Mouse (Mus musculus) forebrain, embryonic 16.5 days (tissue): Measurements from ENCODE around the gene Usb1. TPM values are rescaled to one million over a fixed set of nuclear protein-coding genes. Genes with fewer than 3 reads are reported as not detected.

Experiments used
- ATAC-seq: fragments of 200-750 bp; cut with Nextera tagmentation; 2 replicates; pipeline ENCODE4 v1.8.0; 2017; ENCODE audit warnings: mild to moderate bottlenecking, moderate library complexity
- H3K27ac ChIP-seq: fragments of 300-500 bp; sonication (generic); 2 replicates; pipeline ENCODE4 v1.5.1; 2014; ENCODE audit warnings: low read length, control low read depth
- H3K27me3 ChIP-seq: fragments of 300-500 bp; sonication (generic); replicated peaks from 2 replicates; pipeline ENCODE4 v1.6.1; 2014; ENCODE audit warnings: low read length; ENCODE audit not compliant: control insufficient read depth, insufficient read depth
- H3K36me3 ChIP-seq: fragments of 300-500 bp; sonication (generic); 2 replicates; pipeline ENCODE4 v1.6.1; 2014; ENCODE audit not compliant: control insufficient read depth, insufficient read depth
- H3K4me1 ChIP-seq: fragments of 300-500 bp; sonication (generic); replicated peaks from 2 replicates; pipeline ENCODE4 v1.6.1; 2014; ENCODE audit warnings: low read length; ENCODE audit not compliant: control insufficient read depth, insufficient read depth
- H3K4me2 ChIP-seq: fragments of 300-500 bp; sonication (generic); 2 replicates; pipeline ENCODE4 v1.6.1; 2014; ENCODE audit warnings: mild to moderate bottlenecking, low read length, control low read depth
- H3K4me3 ChIP-seq: fragments of 300-500 bp; sonication (generic); replicated peaks from 2 replicates; pipeline ENCODE4 v1.5.1; 2014; ENCODE audit warnings: mild to moderate bottlenecking, low read length, control low read depth
- H3K9ac ChIP-seq: fragments of 300-500 bp; sonication (generic); replicated peaks from 2 replicates; pipeline ENCODE4 v1.6.1; 2014; ENCODE audit warnings: low read depth, low read length, control low read depth
- H3K9me3 ChIP-seq: fragments of 300-500 bp; sonication (generic); 2 replicates; pipeline ENCODE4 v1.6.1; 2016; ENCODE audit warnings: low read length; ENCODE audit not compliant: control insufficient read depth
- WGBS: fragments of 180-500 bp; shearing (Covaris S2); extraction: QIAGEN DNeasy Blood & Tissue Kit; methylation state at CpG from one replicate; pipeline ENCODE4 v1.1.7; 2014; 5-methylcytosine and 5-hydroxymethylcytosine counted together
- polyA plus RNA-seq: library from polyadenylated mRNA; unstranded; fragments of >200 nt; fragmentation: Nextera tagmentation; extraction: Ambion mirVana; gene quantifications from 2 replicates; pipeline ENCODE4 v1.2.1, GENCODE M21; 2015

Gene Usb1
- polyA plus RNA-seq, 1 experiment from 2014 or later, result 46.6 TPM

DNA sequence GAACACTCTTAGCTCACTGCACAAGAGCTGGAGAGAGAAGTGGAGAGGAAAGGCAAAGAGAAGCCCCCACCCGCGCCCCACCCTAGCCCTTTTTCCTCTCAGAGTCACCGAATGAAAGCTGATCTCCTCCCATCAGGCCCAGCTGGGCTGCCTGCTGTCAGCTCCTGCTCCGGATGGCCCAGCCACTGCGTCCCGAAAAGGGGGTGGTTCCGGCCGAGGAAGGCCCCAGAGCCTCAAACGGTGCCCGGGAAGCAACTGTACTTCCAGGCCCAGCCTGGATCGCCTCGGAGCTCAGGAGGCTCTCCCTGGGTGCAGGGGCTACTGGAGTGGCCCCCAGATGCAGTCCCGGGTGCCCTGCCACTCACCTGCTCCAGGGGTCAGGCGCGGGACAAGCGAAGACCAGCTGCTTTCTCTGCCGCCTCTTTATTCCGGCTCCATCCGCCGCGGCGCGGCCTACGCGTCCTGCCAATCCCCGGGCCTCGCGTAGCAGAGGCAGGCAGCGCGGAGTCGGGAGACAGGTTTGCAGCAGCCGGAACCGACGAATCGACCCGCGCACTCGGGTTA is 846 bp upstream of the Usb1 start:
- H3K27me3 ChIP-seq, result no peaks in the 10 kb centered on the region
- peaks cover 28% of the 10 kb centered on the region for H3K36me3 ChIP-seq
- H3K4me2 ChIP-seq, result peak overlapping the region; percentile 66
- ATAC-seq, result peak; percentile 57
- H3K9me3 ChIP-seq, result no peaks in the 10 kb centered on the region
- peaks cover 27% of the 10 kb centered on the region for H3K4me1 ChIP-seq
- H3K4me3 ChIP-seq, result peak overlapping the region; percentile 96
- H3K9ac ChIP-seq, result peak overlapping the region; percentile 98
- 0% methylated on average over 36 of the region's 38 CpGs for WGBS
- H3K27ac ChIP-seq, result peak overlapping the region; percentile 94

GRCm38 (mm10) chr8:95332437-95333199 is 534 bp downstream of the Usb1 start:
- 25% methylated on average over 21 of the region's 21 CpGs for WGBS
- peaks cover 17% of the 10 kb centered on the region for H3K36me3 ChIP-seq
- no peak; the same call in 1 of the 2 replicates for ATAC-seq
- peak overlapping the region; percentile 96 for H3K4me3 ChIP-seq
- H3K9ac ChIP-seq, result peak overlapping the region; percentile 98
- H3K9me3 ChIP-seq, result no peaks in the 10 kb centered on the region
- no peaks in the 10 kb centered on the region for H3K27me3 ChIP-seq
- H3K4me1 ChIP-seq, result peaks cover 24% of the 10 kb centered on the region
- H3K4me2 ChIP-seq, result peak overlapping the region; percentile 66
- H3K27ac ChIP-seq, result peak overlapping the region; percentile 94

- no peaks in the 10 kb centered on the region for H3K9me3 ChIP-seq
- no peak overlapping the region for H3K27ac ChIP-seq
- peaks cover 7% of the 10 kb centered on the region for H3K4me1 ChIP-seq
- no peaks in the 10 kb centered on the region for H3K27me3 ChIP-seq
- no peak overlapping the region for H3K4me3 ChIP-seq
- 91% methylated on average over 1 of the region's 1 CpGs for whole genome bisulfite sequencing
- no peaks in the 10 kb centered on the region; the same call in none of the 2 replicates for H3K36me3 ChIP-seq
- no peak overlapping the region for H3K4me2 ChIP-seq
- no peak overlapping the region for H3K9ac ChIP-seq
- no peak for ATAC-seq
These were observed 3.6 kb downstream of the Usb1 start for GRCm38 (mm10) chr8:95335706-95336105.

DNA sequence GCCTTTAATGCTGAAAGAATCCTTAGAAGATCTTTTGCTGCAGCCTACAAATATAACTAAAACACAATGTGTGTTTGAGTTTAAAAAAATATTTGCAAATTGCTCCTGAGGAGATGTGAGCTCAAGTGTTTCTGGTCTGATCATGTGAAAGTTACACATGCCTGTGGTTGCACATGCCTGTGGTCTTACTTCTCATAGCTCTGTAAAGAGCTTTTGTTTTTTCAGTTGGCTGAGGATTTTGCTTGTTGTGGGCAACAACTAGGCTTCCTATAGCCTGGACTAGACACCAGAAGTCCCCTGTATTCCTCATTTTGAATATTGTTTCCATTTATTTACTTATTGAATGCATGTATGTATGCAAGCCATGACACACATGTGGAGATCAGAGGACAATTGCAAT is 4.3 kb downstream of the Usb1 start:
- H3K9me3 ChIP-seq, result no peaks in the 10 kb centered on the region
- H3K36me3 ChIP-seq, result no peaks in the 10 kb centered on the region; the same call in none of the 2 replicates
- peaks cover 5% of the 10 kb centered on the region for H3K4me1 ChIP-seq
- no peak for ATAC-seq
- H3K27ac ChIP-seq, result no peak overlapping the region
- H3K4me2 ChIP-seq, result no peak overlapping the region
- H3K4me3 ChIP-seq, result no peak overlapping the region
- H3K27me3 ChIP-seq, result no peaks in the 10 kb centered on the region
- H3K9ac ChIP-seq, result no peak overlapping the region

- H3K4me1 ChIP-seq, result no peaks in the 10 kb centered on the region
- no peaks in the 10 kb centered on the region for H3K9me3 ChIP-seq
- H3K9ac ChIP-seq, result no peak overlapping the region
- H3K27me3 ChIP-seq, result no peaks in the 10 kb centered on the region
- WGBS, result 51% methylated on average over 5 of the region's 5 CpGs
- no peak for ATAC-seq
- no peak overlapping the region for H3K4me2 ChIP-seq
- H3K27ac ChIP-seq, result no peak overlapping the region
- peaks cover 6% of the 10 kb centered on the region for H3K36me3 ChIP-seq
- no peak overlapping the region for H3K4me3 ChIP-seq
These were observed 9.6 kb downstream of the Usb1 start for GRCm38 (mm10) chr8:95341721-95342120.

- Histone ChIP-seq H3K9ac (no peak overlapping the region), H3K27ac (no peak overlapping the region), H3K9me3 (no peaks in the 10 kb centered on the region), H3K4me2 (no peak overlapping the region), H3K4me3 (no peak overlapping the region), H3K27me3 (no peaks in the 10 kb centered on the region), H3K36me3 (peaks cover 6% of the 10 kb centered on the region; the same call in 1 of the 2 replicates), H3K4me1 (peaks cover 17% of the 10 kb centered on the region)
- 69% methylated on average over 6 of the region's 6 CpGs for WGBS
- no peak for ATAC-seq
These were observed 12.6 kb downstream of the Usb1 start for GRCm38 (mm10) chr8:95344668-95345067.

DNA sequence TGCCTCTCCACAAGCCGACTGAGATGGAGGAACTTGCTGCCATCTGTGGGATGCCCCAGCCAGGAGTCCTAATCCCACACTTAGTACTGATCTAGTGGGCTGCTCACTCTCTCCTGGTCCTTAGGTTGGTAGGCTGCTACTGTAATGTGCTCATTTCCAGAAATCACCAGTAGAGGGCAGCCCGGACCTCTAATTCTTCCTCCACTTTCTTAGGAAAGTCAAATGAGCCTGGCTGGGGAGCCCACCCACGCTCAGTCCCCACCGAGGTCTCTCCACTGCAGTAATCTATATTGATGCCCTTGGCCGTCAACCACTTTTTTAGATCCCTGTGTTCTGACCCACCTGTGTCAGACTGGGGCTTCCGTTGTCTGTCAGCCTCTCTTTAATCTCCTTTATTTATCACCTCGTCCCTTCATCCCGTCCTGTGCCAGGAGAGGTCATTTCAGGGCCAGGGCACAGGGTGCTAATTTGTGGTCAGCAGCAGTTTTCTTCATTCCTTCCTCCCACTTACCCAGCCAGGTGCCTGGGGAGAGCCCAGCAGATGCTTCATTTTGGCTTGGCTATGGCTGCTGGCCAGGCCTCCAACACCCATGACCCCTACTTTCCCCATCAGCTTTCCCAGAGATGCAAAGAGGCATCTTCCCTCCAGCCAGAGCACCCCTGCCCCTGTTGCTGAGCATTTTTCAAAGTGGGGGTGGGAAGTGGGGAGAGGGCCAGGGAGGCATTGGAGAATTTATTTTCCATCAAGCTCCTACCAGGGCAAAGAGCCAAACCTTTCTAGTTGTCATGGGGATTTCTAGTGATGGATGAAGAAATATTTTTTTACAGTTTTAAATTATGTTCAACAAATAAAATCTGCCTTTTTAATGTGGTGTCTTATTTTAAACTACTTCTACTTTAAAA is 14.8 kb downstream of the Usb1 start:
- Histone ChIP-seq H3K27ac (no peak overlapping the region), H3K27me3 (no peaks in the 10 kb centered on the region), H3K4me3 (no peak overlapping the region), H3K36me3 (peaks cover 6% of the 10 kb centered on the region; the same call in 1 of the 2 replicates), H3K4me2 (no peak overlapping the region), H3K4me1 (peaks cover 26% of the 10 kb centered on the region), H3K9ac (no peak overlapping the region), H3K9me3 (no peaks in the 10 kb centered on the region)
- WGBS, result 29% methylated on average over 8 of the region's 8 CpGs
- ATAC-seq, result peak; percentile 51

DNA sequence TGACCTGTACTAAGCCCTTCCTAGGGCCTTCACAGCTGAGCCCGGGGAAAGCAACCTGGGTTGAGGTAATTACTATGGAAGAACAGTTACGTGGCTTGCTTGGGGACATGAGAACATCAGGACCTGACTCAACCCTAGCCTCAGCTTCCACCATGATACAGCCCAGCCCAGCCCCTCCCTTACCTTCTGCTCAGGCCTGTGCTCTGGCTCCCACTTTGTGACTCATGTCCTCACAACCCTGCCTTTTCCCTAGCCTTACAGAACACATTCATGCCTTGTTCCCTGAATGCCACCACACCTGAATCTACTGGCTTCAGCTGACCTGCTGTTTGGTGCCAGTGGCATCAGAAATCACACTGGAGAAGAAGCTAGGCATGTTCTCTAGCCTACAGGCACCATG is 16.3 kb downstream of the Usb1 start:
- WGBS, result 72% methylated on average over 2 of the region's 2 CpGs
- Histone ChIP-seq H3K4me2 (no peak overlapping the region), H3K27ac (no peak overlapping the region), H3K4me1 (peaks cover 29% of the 10 kb centered on the region), H3K9ac (no peak overlapping the region), H3K4me3 (no peak overlapping the region), H3K36me3 (peaks cover 6% of the 10 kb centered on the region; the same call in 1 of the 2 replicates), H3K27me3 (no peaks in the 10 kb centered on the region), H3K9me3 (no peaks in the 10 kb centered on the region)
- no peak for ATAC-seq
